Mouse (Mus musculus) frontal cortex, postnatal 36 days (tissue): ENCODE measurements around the gene Spo11.

Experiments used
- DNase-seq, 2 experiments: peaks; one replicate each; pipeline ENCODE4 v3.0.0; 2022; ENCODE audit warnings: low spot score in 2 of 2

Spo11 gene

DNA sequence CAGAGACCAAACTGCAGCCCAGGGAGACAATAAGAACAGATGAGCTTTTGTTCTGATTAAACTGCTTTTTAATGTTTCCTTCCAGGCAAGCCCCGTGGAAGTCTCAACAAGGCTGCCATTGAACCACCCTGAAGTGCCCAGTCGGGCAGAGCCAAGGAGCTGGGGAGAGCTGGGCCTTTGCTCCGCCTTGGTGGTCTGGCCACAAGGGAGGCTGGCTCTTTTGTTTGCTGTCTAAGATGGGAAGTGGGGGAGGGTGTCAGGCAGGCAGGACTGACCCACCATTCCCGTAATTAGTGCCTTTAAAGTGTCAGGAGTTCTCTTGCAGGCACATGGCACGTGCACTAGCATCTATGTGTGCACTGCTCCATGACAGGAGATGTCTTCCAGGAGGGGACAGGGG is 18.9 kb upstream of the Spo11 start:
- DNase-seq: no peak

DNA sequence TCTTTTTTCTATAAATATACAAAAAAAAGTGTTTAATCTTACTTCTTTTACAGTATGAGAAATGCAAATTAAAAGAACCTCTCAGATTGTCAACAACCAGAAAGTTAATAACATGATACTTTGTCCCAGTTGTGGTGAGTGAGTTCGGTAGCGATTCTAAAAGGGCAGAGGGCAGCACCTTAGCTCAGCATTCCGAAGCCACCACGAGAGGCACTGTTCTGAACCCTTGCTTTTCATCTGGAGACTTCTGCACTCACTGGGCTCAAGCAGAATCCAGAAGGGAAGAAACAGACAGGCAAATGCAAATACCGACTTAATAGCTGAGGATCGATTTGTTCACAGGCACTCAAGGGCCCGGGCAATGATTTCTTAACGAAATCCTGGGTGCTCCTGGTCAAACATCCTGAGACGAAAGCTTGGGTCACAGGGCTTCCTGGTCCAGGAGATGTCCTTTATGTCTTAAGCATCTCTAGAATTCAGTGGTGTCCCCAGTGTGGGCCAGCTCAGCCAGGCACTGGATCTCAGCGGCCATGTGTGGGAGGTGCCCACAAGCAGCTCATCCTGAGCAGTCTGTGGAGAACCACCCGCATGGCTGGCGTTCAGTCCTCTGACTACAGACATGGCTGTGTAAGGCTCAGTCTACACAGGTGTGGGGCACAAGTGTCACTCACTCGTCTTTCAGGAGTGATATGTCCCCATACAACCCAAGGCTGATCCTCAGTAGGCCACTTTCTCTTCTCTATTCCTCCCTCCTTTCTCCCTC is 18.3 kb upstream of the Spo11 start:
- no peak for DNase-seq

DNA sequence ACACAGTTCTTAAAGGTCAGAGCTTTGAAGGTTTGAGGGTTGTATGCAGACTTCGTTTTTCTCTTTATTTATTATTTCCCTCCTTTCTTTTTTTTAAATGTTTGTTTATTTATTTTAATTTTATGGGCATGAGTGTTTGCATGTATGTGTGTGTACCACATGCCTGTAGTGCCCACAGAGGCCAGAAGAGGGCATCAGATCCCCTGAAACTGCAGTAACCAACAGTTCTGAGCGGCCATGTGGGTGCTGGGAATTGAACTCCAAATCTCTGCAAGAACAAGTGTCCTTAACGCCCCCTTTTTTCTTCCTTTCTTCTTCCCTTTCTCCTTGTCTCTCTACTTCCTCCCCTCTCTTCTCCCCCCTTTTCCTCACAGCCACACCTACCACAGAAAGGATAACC is 17.1 kb upstream of the Spo11 start:
- DNase-seq: no peak

DNA sequence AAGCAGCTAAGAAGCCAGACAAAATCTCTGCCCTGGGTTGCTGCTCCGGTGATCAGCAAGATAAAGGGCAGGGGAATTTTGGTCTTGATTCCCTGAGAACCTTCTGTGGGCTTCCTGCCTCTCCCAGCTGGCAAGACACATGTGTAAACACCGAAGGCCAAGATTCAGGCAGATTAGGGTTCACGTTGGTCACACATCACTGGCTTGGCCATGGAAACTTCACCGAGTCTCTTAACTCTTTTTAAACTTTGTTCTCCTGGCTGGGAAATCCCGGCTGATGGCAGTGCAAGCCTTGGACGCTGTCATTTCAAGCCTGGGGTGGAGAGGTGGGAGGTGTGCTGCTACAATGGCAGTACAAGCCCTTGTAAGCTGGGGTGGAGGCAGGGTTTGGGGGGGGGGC is 16.3 kb upstream of the Spo11 start:
- no peak for DNase-seq

DNA sequence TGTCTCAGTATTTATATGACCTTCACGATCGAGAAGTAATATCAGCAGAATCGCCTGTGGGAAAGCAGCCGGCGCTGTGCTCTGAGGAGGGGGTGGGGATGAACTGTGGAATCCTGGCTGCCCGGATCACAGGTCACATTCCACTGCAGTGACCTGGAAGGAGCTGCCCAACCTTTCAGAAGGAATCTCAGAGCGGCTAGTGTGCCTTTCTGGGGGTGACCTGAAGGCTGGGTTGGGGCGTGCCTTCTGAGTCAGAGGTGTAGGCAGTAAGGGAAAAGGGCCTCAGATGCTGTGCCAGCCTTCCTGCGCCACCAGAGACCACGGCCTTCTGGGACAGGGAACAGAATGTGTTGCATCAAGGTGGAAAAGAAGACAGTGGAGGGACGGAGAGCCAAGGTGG is 12.3 kb upstream of the Spo11 start:
- no peak for DNase-seq

DNA sequence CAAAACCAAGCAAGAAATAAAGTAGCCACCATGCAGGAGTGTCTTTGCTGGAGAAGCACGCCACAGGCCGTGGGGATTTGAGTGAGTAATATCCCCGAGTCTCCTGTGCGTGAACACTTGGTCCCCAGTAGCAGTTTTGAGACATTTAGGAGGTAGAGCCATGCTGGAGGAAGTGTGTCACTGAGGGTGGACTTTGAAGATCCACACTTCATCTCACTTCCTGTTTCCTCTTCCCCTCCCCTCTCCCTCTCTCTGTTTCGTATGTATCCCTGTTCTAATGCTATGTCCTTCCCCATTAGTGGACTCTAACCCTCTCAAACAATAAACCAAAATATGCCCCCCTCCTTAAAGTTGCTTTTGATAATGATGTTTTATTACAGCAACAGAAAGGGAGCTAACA is 11.0 kb upstream of the Spo11 start:
- no peak for DNase-seq

DNA sequence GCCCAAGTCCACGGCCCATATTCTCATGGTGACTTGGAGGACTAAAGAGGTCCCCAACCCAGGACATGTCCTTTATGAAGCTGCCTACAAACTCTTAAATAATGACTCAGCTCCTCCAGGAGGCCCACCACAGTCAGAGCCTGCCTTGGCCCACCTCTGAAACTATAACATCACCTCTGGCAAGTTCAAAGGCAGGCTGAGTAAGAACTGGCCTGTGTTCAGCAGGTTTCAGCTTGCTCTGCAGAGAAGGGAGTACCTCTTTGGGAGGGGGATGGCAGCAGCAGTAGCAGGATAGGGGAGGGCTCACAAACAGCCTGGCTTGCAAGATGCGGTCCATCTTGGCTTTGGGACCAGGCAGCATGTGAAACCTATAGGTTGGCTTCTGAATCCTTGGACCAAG is 5.6 kb upstream of the Spo11 start:
- no peak for DNase-seq

DNA sequence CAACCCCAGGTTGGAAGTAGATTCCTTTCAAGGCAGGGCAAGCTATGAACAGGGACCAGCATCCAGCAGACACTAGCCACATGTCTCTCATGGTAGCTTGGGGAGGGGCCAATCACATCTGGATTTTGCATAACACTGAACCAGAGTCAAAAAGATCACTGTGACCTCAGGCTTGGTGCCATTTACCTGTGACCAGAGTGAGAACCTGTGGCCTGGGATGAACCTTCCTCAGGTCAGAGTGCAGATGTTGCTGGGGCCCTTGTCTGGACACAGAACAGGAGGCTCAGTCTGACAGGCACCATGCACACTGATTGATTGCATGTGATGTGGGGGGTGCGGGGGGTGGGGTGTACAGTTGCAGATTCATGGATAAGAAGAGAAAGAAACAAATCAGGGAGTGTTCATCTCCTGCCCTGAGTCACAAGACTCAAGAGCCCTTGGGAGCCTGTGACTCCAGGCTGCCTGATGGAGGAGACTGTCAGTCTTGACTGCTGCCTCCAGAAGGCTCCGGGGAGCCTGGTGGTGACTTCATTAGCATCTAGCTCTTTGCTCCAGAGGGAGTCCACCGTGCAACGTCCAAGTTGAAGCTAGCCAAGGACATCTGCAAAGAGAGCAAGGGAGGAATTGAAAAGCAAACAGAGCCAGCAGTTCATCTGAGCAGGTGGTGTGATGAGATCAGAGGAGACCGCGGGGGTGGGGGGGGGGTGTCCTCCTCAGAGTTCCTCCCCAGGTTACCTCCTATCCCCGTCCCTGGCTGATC is 3.5 kb upstream of the Spo11 start:
- no peak for DNase-seq

DNA sequence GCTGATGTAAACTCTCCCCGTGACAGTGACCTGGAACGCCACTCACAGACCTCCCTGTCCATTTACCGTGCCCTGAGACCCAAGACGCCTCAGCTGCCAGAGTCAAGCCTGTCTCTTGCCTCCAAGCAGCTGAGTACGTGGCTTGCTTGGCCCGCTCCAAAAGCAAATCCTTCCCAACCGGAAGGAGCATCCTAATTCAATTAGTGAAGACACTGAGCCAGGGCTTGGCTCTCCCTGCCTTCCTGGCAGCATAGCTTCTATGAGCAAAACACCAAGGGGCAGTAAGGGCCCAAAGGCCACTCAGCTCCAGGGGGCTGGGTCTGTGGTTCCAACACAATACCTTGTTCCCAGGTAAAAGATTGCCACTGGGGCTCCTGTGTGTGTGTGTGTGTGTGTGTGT is 2.8 kb upstream of the Spo11 start:
- no peak for DNase-seq

DNA sequence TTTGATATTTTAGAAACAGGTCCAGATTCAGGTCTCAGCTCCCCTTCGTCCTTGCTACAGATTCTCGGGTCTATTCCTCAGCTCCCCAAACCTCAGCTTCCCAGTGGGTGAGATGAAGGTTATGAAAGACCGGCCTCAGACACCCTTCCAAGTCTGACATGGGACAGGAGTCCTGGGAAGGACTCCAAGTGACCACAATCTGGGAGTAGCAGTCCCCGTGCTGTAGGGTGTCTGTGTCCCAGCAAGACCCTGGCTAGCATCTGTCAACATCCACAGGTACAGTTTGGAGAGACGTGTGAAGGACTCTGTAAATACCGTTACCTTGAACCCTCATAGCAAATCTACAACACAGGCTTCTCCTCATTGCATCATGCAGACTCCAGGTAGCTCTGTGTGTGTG is 2.3 kb upstream of the Spo11 start:
- no peak for DNase-seq

DNA sequence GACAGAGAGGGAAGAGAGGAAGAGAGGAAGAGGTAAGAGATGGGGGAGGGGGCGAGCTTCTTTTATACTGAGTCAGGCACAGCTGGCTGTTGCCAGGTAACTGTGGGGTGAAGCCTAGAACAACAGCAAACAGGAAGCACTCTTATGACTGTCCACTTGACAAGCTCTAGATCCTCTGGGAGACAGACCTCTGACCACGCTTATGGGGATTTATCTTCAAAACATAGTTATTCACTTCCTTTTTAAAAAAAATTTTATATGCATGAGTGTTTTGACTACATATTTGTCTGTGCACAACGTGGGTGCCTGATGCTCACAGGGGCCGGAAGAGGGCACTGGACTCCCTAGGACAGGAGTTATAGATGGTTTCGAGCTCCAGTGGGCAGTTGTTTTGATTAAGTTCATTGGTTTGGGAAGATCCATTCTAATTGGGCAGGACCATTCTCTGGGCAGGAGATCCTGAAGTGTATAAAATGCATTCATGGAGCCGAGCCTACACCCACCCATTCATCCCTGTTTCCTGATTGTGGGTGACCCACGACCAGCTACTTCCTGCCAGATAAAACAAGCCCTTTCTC is 750 bp upstream of the Spo11 start:
- DNase-seq: no peak

DNA sequence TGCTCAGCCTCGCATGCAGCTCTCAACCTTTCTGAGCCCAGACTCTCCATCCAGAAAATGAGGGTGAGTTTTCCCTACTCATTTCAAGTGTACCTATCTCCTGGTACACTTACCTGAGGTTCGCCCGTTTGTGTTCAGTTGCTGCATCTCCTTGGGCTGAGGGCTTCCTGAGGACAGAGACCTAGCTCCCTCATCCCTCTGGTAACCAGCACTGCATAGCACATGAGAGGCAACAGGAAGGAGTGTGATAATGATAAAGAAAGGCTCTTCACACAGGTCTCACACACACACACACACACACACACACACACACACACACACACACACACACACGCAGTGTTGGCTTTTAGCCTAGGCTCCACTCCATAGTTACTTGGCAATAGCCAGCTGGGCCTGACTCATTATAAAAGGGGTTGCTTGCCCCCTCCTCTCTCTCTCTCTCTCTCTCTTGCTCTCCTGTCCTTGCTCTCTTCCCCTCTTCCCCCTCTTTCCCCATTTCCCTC is 682 bp downstream of the Spo11 start:
- DNase-seq: no peak

DNA sequence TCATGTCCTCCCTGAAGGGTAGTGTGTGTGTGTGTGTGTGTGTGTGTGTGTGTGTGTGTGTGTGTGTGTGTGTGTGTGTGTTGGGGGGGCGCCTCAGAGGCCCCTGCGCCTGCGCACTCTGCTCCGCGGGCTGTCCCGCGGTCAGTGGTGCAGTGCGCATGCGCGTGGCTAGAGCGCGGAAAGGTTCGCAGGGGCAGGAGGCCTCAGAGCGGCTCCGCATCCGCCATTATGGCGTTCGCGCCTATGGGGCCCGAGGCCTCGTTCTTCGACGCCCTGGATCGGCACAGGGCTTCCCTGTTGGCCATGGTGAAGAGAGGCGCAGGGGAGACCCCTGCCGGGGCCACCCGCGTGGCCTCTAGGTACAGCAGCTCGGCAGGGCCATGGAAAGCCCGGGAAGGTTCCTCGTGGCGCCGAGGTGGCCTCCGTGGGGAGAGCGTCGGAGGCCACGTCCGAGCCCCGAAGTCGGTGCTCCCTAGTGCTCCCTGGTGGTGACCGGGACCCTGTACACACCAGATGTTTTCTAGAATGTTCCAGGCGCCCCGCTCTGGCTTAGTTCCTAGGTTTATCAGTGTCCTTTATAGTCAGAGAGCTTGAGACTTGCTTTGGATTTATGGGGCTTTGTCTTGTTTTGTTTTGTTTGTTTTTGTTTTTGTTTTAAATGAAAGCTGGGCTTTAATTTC is 2.3 kb downstream of the Spo11 start:
- no peak for DNase-seq

DNA sequence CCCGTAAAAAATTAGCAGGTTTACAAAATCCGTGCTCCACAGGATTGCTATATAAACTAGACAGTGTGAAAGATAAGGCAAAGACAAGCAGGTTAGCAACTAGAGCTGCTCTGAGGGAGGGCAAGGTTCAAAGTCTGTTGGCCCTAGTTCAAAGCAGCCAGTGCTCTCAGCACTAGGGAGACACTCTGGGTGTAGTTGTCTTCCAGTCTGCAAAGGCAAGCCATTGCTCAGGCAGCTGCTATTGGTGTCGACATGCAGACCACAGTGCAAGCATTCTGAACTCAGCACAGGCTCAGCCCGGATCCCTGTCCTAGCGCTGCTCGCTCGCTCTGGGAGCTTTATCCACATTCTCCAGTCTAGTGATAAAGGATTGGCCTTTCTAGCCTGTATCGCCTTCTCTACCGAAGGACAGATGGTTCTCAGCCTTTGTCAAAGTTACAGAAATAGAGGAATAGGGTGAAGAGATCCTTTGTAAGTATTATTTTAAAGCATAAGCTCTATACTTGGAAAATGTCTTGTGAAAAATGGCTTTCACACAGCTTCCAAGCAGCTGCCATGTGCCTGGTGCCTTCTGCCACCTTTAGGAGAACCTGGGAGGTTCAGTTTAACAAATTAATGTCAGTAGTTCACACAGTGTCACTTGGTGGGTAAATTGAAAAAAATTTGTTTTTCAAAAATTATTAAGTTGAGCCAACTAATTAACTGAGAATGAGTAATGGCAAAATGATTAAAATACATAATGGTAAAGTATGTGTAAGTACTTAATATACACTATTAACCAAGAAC is 5.5 kb downstream of the Spo11 start:
- peak in 1 of 2 experiments; percentile 13 for DNase-seq

DNA sequence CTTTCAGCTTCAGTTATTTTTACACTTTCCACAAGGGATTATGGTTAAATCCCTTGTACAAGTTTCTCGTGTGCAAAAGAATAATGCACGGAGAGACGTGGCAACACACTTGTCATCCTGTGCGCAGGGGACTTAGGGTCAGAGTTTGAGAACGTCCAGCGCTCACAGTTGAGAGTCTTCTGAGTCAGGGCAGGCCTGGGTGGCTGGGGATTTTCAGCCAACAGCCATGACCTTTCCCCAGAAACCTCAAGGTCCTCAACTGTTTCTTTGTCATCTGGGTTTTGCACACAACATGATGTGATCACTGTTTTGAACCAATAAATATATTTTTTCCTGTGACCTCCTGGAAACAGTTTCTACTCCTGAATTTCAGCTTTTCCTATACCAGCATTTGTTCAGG is 12.7 kb downstream of the Spo11 start:
- no peak for DNase-seq

DNA sequence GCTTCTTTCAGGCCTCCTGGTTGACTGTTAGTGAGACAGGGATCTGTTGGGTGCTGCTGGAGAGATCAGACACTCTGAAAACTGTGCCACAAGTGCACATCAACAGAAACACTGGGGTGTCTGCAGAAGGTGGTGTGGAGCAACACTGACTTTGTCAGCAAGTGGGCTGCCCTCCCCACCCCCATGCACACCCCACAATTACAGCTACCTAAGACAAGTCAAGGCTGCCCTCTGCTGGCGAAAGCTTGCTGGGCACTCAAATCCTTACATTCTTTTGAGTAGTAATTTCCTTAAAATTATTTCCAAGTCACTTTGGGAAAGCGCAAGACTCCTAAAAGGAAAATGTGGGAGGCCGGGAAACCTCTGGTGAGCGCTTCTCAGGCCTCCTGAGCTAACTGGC is 18.7 kb downstream of the Spo11 start:
- peak; percentile 77 to 85 for DNase-seq

DNA sequence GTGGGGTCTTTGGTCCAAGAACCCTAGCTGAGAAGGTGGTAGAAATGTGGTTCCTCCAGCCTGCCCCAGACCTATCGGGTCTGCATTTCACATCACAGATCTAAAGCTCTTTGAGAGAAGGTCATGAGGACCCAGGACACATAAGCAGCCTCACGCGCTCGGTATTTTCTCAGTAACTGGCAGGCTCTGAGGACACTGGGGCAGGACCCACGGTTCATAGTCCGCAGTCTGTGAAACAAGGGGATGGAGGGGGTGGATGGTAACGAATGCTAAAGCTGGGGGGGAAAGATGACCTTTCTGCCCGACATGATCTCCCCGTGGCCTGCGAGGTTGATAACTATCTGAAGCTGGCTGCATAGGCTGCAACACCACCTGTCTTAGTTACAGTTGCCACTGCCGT is 20.2 kb downstream of the Spo11 start:
- no peak for DNase-seq

DNA sequence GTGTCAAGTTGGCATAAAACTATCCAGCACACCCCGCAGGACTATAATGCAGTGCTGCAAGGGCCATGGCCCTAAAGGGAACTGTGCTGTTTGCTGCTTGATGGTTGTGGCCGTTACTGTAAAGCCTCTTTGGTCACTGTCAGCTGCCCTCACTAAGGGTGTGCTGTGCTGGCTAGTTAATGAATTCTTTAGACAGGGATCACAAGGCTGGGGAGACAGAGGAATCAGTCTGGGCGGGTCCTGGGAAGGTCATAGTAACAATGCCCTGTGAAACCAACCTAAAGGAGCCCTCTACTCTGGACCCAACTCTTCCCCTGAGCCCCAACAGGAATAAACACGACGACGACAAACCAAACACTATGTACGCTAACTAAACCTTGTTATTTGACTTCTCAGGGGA is 21.0 kb downstream of the Spo11 start:
- DNase-seq: no peak

DNA sequence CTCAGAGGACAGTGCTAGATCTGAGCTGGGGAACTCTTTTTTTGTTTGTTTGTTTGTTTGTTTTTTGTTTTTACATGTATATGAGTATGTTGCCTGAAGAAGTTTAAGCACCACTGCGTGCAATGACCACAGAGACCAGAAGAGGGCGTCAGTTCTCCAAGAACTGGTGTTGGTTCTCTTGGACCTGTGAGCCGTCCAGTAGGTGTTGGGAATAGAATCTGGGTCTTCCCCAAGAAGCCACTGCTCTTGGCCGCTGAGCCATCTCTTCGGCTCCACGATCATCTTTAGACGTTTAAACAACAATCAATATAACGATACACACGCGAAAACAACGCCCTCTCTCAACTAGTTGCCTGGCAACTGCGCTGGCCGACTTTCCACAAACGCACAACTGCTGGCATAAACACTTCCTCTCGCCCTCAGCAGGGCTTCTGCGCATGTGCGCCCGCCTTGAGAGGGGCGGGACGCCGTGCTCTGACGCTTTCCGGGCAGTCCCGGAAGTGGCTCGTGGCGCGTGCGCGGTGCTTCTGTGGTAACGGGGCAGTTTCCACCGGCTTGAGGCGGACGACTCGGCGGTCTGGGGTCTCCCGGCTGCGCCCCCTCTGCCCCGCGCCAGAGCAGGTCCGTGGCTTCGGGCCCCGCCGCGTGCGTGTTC is 22.3 kb downstream of the Spo11 start, which contains the start of gene Rae1:
Gene Rae1, plus strand, starts transcription at position 488 of the 655 bp plus-strand sequence.
- peak; percentile 99 for DNase-seq

DNA sequence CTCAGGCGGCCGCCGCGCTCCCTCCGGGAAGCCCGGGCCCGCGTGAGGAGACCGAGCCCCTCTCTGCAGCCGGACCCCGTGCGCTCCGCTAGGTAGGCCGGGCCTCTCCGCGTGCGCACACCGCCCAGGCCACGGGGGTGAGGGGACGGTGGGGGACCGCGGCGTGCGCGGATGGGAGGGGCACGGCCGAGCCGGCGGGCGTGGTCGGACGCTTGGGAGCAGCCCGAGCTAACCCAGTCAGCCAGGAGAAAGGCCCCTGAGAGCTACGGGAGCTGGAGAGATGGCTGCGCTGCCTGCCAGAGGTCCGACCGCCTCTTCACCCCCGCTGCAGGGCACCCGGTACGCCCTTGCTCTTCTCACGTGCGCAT is 22.8 kb downstream of the Spo11 start:
- DNase-seq: no peak

DNA sequence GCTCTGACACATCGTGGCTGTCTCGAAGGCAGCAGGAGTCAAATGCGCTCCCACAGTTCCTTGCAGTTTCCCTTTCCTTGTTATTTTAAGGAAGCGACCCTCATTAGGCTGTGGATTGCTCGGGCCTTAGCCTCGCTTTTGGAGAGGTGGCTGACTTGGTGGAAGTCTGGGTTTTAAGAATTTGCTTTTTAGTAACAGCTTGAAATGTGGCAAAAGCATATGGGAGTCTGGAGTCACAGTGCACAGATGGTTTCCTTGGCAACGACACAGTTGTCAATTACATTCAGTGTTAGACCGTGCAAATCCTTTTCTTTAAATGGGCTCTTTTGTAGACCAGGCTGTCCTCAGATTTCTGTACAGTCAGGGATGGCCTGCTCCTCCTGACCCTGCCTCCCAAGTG is 23.4 kb downstream of the Spo11 start:
- peak in 1 of 2 experiments; percentile 57 for DNase-seq
